8 mouse cellular contexts compared by ENCODE assay signal in genomic region chr8:80493523-80494345, GRCm38 (mm10). TPM values are rescaled to one million over a fixed set of nuclear protein-coding genes. Genes with fewer than 3 reads are reported as not detected.
A peak's percentile ranks its signal among the peaks of the same experiment; 100 is the strongest.
DNase-seq lines count a peak whose midpoint lies in the region; ATAC-seq lines count a peak whose summit lies in the region.

TSS of gene Gypa (plus strand) at chr8:80493781.

- no peaks in the 10 kb centered on the region for H3K9me3 ChIP-seq in heart, embryonic 14.5 days (ENCODE audit: control insufficient read depth, low read length)
- H3K9me3 ChIP-seq in stomach, embryonic 16.5 days (replicated peaks; ENCODE audit: control insufficient read depth, low read length), result no peaks in the 10 kb centered on the region

- H3K4me1 ChIP-seq in heart, embryonic 14.5 days (ENCODE audit: control insufficient read depth in 2 of 2, insufficient read depth in 2 of 2, low read length in 2 of 2), result peaks cover 0 to 3% of the 10 kb centered on the region in 2 experiments; a peak in 1 of 4 replicates
- peaks cover 9% of the 10 kb centered on the region for H3K4me1 ChIP-seq in stomach, embryonic 16.5 days (ENCODE audit: control insufficient read depth, insufficient read depth, low read length)

- peak within 1 kb of the TSS; percentile 82 for H3K4me2 ChIP-seq in heart, embryonic 14.5 days (ENCODE audit: low read length)
- H3K4me2 ChIP-seq in stomach, embryonic 16.5 days (ENCODE audit: low read depth, low read length), result peak within 1 kb of the TSS; percentile 86

- H3K9ac ChIP-seq in heart, embryonic 14.5 days (ENCODE audit: low read length), result peak within 1 kb of the TSS; percentile 70
- H3K9ac ChIP-seq in stomach, embryonic 16.5 days (ENCODE audit: low read length), result peak within 1 kb of the TSS; percentile 72

- no peak within 1 kb of the TSS for H3K27ac ChIP-seq in heart, embryonic 14.5 days (replicated peaks in 1 of 2; ENCODE audit: control insufficient read depth in 1 of 2, insufficient read depth in 1 of 2, low read depth in 2 of 2, low read length in 2 of 2)
- H3K27ac ChIP-seq in macrophage, result no peak within 1 kb of the TSS
- peak within 1 kb of the TSS; percentile 58 for H3K27ac ChIP-seq in stomach, embryonic 16.5 days (ENCODE audit: low read length)

- no peak for DNase-seq in heart, adult 8-10 months (ENCODE audit: low spot score)
- DNase-seq in c-Kit-negative CD71-positive TER-119-positive erythroid progenitor cells, embryonic 14.5 days (ENCODE audit: low read depth, low spot score), result peak; percentile 95
- DNase-seq in cerebellum, postnatal 4 days (ENCODE audit: low spot score in 2 of 2), result no peak
- DNase-seq in right cerebral cortex, postnatal 10 days (ENCODE audit: low spot score in 2 of 2), result no peak

- WGBS in heart, embryonic 14.5 days, result 29% methylated on average over 14 of the region's 14 CpGs
- 39% methylated on average over 14 of the region's 14 CpGs for WGBS in macrophage (ENCODE audit: missing documents)
- 24% methylated on average over 14 of the region's 14 CpGs for WGBS in stomach, embryonic 16.5 days

- no peak for ATAC-seq in heart, embryonic 14.5 days (ENCODE audit: insufficient number of reproducible peaks, insufficient read depth, low FRiP score, low read depth)
- peak; percentile 22 to 71; a peak in 2 of 4 replicates for ATAC-seq in hematopoietic stem cell, adult 5-6 weeks (replicated peaks in 1 of 2; ENCODE audit: insufficient read depth in 1 of 2, low FRiP score in 2 of 2, low TSS enrichment in 1 of 2, low read depth in 1 of 2, poor library complexity in 2 of 2, severe bottlenecking in 2 of 2)
- ATAC-seq in stomach, embryonic 16.5 days (ENCODE audit: insufficient read depth, low FRiP score), result peak; percentile 68

- peak within 1 kb of the TSS; percentile 47 to 66 for H3K4me3 ChIP-seq in heart, embryonic 14.5 days (ENCODE audit: control insufficient read depth in 1 of 2, insufficient read depth in 1 of 2, low read depth in 1 of 2, low read length in 2 of 2)
- peak within 1 kb of the TSS; percentile 36 for H3K4me3 ChIP-seq in macrophage (ENCODE audit: inconsistent target)
- H3K4me3 ChIP-seq in stomach, embryonic 16.5 days (replicated peaks; ENCODE audit: low read length), result peak within 1 kb of the TSS; percentile 58

- H3K79me2 ChIP-seq in macrophage (ENCODE audit: inconsistent target), result no peaks in the 10 kb centered on the region

- H3K27me3 ChIP-seq in heart, embryonic 14.5 days (ENCODE audit: control insufficient read depth, insufficient read depth, low read length), result no peaks in the 10 kb centered on the region
- H3K27me3 ChIP-seq in stomach, embryonic 16.5 days (ENCODE audit: control insufficient read depth, insufficient read depth, low read length), result no peaks in the 10 kb centered on the region

- no peaks in the 10 kb centered on the region for H3K36me3 ChIP-seq in heart, embryonic 14.5 days (ENCODE audit: control insufficient read depth, insufficient read depth, low read length)
- no peaks in the 10 kb centered on the region for H3K36me3 ChIP-seq in macrophage (ENCODE audit: inconsistent target)
- H3K36me3 ChIP-seq in stomach, embryonic 16.5 days (ENCODE audit: control insufficient read depth, insufficient read depth, low read length), result no peaks in the 10 kb centered on the region

RNA-seq across cellular contexts. Expression of gene Gypa, which starts in this region (rescaled TPM):
- 6.3 and 14.7 TPM in 2 replicates for polyA plus RNA-seq in heart, embryonic 14.5 days (2014; fragmentation: Nextera tagmentation; extraction: Ambion mirVana)
- total RNA-seq in heart, adult 8-10 months (2022), result under 1 TPM in 3 of 4 experiments, not detected in 1; 0.22 to 0.54 (median 0.52) TPM
- total RNA-seq in hematopoietic stem cell, adult 5-6 weeks (2017), result 3.9 and 22.8 TPM in 2 replicates
- total RNA-seq in macrophage (2018; cell fraction: chromatin; rRNA removed), result not detected
- total RNA-seq in macrophage (2018; cell fraction: cytosol; rRNA removed), result not detected
- not detected for total RNA-seq in macrophage (2018; cell fraction: nucleus; rRNA removed)
- polyA plus RNA-seq in macrophage (2018), result not detected in 3 replicates
- polyA plus RNA-seq in stomach, embryonic 16.5 days (2015; fragmentation: Nextera tagmentation; extraction: Ambion mirVana), result 25.3 and 33.2 TPM in 2 replicates
